ENCODE assay signal across 15 mouse cellular contexts in the genomic region with DNA sequence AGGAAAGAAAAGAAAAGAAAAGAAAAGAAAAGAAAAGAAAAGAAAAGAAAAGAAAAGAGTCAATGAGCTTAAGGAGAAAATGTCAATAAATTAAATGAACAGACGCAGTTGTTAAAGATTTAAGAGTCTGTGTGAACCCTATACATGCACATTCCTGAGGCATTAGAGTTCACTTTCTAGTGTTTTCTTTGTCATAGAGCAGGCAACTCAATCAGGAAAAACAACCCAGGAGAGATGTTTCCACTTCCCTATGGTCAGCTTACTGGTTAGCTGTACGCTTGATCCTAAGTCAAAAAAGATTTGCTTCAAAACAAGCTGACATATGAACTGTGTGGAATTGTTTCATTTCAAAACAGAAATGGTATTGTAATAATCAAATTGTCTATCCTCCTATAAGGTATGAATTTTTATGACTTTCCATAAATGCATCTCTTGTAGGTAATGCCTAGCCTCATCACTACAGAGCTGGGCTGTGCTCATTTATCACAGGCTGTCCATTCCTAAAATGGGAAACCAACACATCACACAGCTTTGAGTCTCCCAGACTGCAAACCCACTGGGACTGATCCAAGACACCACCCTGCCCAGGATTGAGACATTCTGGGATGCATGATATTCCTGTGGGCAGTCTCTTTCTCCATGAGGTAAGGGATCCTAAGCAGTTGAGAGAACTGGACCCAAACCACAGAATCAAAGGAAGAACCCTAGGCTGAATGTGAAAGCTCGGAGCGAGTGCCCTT. TPM values are rescaled to one million over a fixed set of nuclear protein-coding genes. Genes with fewer than 3 reads are reported as not detected.
DNase-seq lines count a peak whose midpoint lies in the region; ATAC-seq and TF ChIP-seq lines count a peak whose summit lies in the region.
"Had no signal": no experiment of that assay in that cellular context is flagged by ENCODE, and none has a peak within 500 bp of the region (broad histone marks: within the 10 kb centered on the region; RNA-seq: fewer than 3 reads in every experiment).

No protein-coding gene starts in this region.

- H3K36me3 ChIP-seq in heart, embryonic 13.5 days = no peaks in the 10 kb centered on the region
- H3K36me3 ChIP-seq in kidney, postnatal 0 days (ENCODE audit: insufficient read depth, low read length) = no peaks in the 10 kb centered on the region
- H3K36me3 ChIP-seq: embryonic facial prominence, embryonic 12.5 days; forebrain, embryonic 12.5 days; hindbrain, embryonic 15.5 days had no signal

- H3K27ac ChIP-seq in heart, embryonic 13.5 days (replicated peaks) = no peak overlapping the region
- no peak overlapping the region for H3K27ac ChIP-seq in kidney, postnatal 0 days
- H3K27ac ChIP-seq: embryonic facial prominence, embryonic 12.5 days; forebrain, embryonic 12.5 days; hindbrain, embryonic 15.5 days had no signal

- no peak overlapping the region for H3K4me3 ChIP-seq in heart, embryonic 13.5 days
- H3K4me3 ChIP-seq in kidney, postnatal 0 days (replicated peaks; ENCODE audit: low read depth, low read length) = no peak overlapping the region
- H3K4me3 ChIP-seq: embryonic facial prominence, embryonic 12.5 days; forebrain, embryonic 12.5 days; hindbrain, embryonic 15.5 days had no signal

- POLR2A ChIA-PET in Patski (lab: Charles Lee) = interaction anchor here (1.4 kb wide), 1 partner anchor 17 kb away, joined by 5 read pairs; no protein-coding TSS in a partner anchor

- in situ Hi-C loops in Patski (cut with MboI; ENCODE audit: low pct_unique_long_range_greater_than_20kb) = loop anchor here (5.0 to 25.0 kb wide), 3 partner anchors 76 to 1126 kb away; no protein-coding TSS in a partner anchor

- TF ChIP-seq CTCF in kidney, postnatal 0 days (IDR thresholded peaks at IDR 0.05; ENCODE audit: low read depth) = no peak
- TF ChIP-seq CTCF in Patski (IDR thresholded peaks at IDR 0.05) = no peak

- ATAC-seq in heart, embryonic 13.5 days (ENCODE audit: extremely low read depth, insufficient number of reproducible peaks, low FRiP score, low TSS enrichment) = no peak
- ATAC-seq in kidney, postnatal 0 days (replicated peaks; ENCODE audit: low FRiP score, low read depth) = no peak
- peak; percentile 54 for ATAC-seq in Patski
- ATAC-seq: forebrain, embryonic 16.5 days; intestine, embryonic 16.5 days had no signal

- CTCF ChIA-PET in Patski (lab: Charles Lee) = interaction anchor here (1.2 to 2.6 kb wide), 5 partner anchors 8 to 157 kb away, joined by 3 to 10 read pairs (median 5); no protein-coding TSS in a partner anchor

- no peak overlapping the region for H3K9ac ChIP-seq in heart, embryonic 13.5 days
- H3K9ac ChIP-seq in kidney, postnatal 0 days (ENCODE audit: low read depth, low read length) = no peak overlapping the region
- H3K9ac ChIP-seq: embryonic facial prominence, embryonic 12.5 days; forebrain, embryonic 12.5 days; hindbrain, embryonic 15.5 days had no signal

- DNase-seq in heart, adult 8-10 months (ENCODE audit: low spot score) = no peak
- DNase-seq in kidney, postnatal 0 days (ENCODE audit: low spot score) = peak; percentile 69
- DNase-seq in kidney, postnatal 14 days = no peak
- DNase-seq in 3T3-L1 (ENCODE audit: low read depth, low spot score) (peak; percentile 60), Patski (ENCODE audit: low read depth, low spot score) (no peak)
- DNase-seq in cerebellum, adult 18-20 months = no peak
- DNase-seq in cerebellum, adult 11 months = no peak
- DNase-seq: cerebellum, adult 8-10 months; cerebellum, postnatal 14 days had no signal

- H3K9me3 ChIP-seq in heart, embryonic 13.5 days = 0 out of 2 replicates have a peak, but pooled peaks cover 3% of the 10 kb centered on the region
- H3K9me3 ChIP-seq in kidney, postnatal 0 days (replicated peaks; ENCODE audit: low read length) = no peaks in the 10 kb centered on the region
- H3K9me3 ChIP-seq: embryonic facial prominence, embryonic 12.5 days; forebrain, embryonic 12.5 days; hindbrain, embryonic 15.5 days had no signal

- WGBS in heart, embryonic 13.5 days = 66% methylated on average over 4 of the region's 4 CpGs
- 35% methylated on average over 4 of the region's 4 CpGs for WGBS in kidney, postnatal 0 days

- peak overlapping the region; percentile 21; the same call in 1 of the 2 replicates for H3K4me2 ChIP-seq in heart, embryonic 13.5 days
- H3K4me2 ChIP-seq in kidney, postnatal 0 days (ENCODE audit: low read length) = no peak overlapping the region
- H3K4me2 ChIP-seq: embryonic facial prominence, embryonic 12.5 days; forebrain, embryonic 12.5 days; hindbrain, embryonic 15.5 days had no signal

- peaks cover 38% of the 10 kb centered on the region for H3K4me1 ChIP-seq in heart, embryonic 13.5 days
- H3K4me1 ChIP-seq in kidney, postnatal 0 days (replicated peaks; ENCODE audit: insufficient read depth, low read length) = 0 out of 2 replicates have a peak, but pooled peaks cover 5% of the 10 kb centered on the region
- H3K4me1 ChIP-seq: embryonic facial prominence, embryonic 12.5 days; forebrain, embryonic 12.5 days; hindbrain, embryonic 15.5 days had no signal

- peaks cover 77% of the 10 kb centered on the region for H3K27me3 ChIP-seq in heart, embryonic 13.5 days (replicated peaks)
- H3K27me3 ChIP-seq in kidney, postnatal 0 days (ENCODE audit: insufficient read depth, low read length) = no peaks in the 10 kb centered on the region
- H3K27me3 ChIP-seq in Patski = no peaks in the 10 kb centered on the region
- H3K27me3 ChIP-seq: embryonic facial prominence, embryonic 12.5 days; forebrain, embryonic 12.5 days; hindbrain, embryonic 15.5 days had no signal

RNA-seq across cellular contexts. Expression of a gene that starts 29.7 kb away (rescaled TPM):
- polyA plus RNA-seq in heart, embryonic 13.5 days (2015; fragmentation: Nextera tagmentation; extraction: Ambion mirVana) = 17.7 and 18.1 TPM in 2 replicates
- 1 to 10 TPM; 4.1 to 5.1 (median 4.8) TPM for total RNA-seq in heart, adult 8-10 months (2022)
- polyA plus RNA-seq in kidney, postnatal 0 days (2015; fragmentation: Nextera tagmentation; extraction: Ambion mirVana) = 36.0 and 39.7 TPM in 2 replicates
- 84.2 TPM for polyA plus RNA-seq in Patski (2021)

Comparison
In these comparisons a context has a peak if more than half of its experiments do, and no peak if none do; other contexts are left out.
1. DNase-seq: peak in kidney, postnatal 0 days (single experiment) and 3T3-L1 (single experiment); none in heart, adult 8-10 months (single experiment), kidney, postnatal 14 days (single experiment), Patski (single experiment), cerebellum, adult 18-20 months (0 of 2) and cerebellum, adult 11 months (single experiment).